Comparison of ENCODE assay signal across 30 mouse cellular contexts in the genomic region with DNA sequence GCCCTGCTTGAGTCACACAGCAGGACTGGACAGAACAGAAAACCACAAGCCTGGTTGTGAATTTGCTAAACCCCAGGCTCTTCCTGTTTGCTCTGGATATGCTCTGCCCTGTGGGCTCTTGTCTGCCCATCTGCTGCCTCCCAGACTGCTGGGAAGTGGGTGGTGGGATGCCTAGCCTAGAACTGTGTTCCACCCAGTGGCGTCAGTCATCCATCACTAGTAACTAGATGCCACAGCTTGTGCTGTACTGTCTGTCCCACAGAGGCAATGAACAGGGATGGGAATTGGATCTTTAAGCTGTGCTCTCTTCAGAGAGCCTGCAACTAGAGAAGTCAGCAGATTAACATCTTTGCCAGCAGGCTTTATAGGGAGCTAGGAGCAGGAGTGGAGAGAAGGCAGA. TPM values are rescaled to one million over a fixed set of nuclear protein-coding genes. Genes with fewer than 3 reads are reported as not detected.
"Had no signal": no experiment of that assay in that cellular context is flagged by ENCODE, and none has a peak within 500 bp of the region (broad histone marks: within the 10 kb centered on the region; RNA-seq: fewer than 3 reads in every experiment).

No protein-coding gene starts in this region.

- H3K27ac ChIP-seq: embryonic facial prominence, embryonic 10.5 days; embryonic facial prominence, embryonic 12.5 days; embryonic facial prominence, embryonic 13.5 days; embryonic facial prominence, embryonic 15.5 days; forebrain, embryonic 10.5 days; forebrain, embryonic 12.5 days; forebrain, embryonic 13.5 days; forebrain, embryonic 15.5 days; gastrocnemius, adult 2 months had no signal

- H3K4me3 ChIP-seq: embryonic facial prominence, embryonic 10.5 days; embryonic facial prominence, embryonic 12.5 days; embryonic facial prominence, embryonic 13.5 days; embryonic facial prominence, embryonic 15.5 days; erythroblast, embryonic 14.5 days; forebrain, embryonic 10.5 days; forebrain, embryonic 12.5 days; forebrain, embryonic 13.5 days; forebrain, embryonic 15.5 days; gastrocnemius, adult 2 months had no signal

- H3K4me1 ChIP-seq: embryonic facial prominence, embryonic 12.5 days; embryonic facial prominence, embryonic 13.5 days; embryonic facial prominence, embryonic 15.5 days; forebrain, embryonic 12.5 days; forebrain, embryonic 15.5 days had no signal

- H3K27me3 ChIP-seq: embryonic facial prominence, embryonic 12.5 days; embryonic facial prominence, embryonic 15.5 days; forebrain, embryonic 12.5 days; forebrain, embryonic 13.5 days; forebrain, embryonic 15.5 days had no signal

- DNase-seq: cerebellum, adult 2 months; cerebellum, adult 8-10 months; cerebellum, adult 9-10 months; cerebellum, adult 9-11 months; cerebellum, postnatal 10 days; cerebellum, postnatal 14 days; cerebellum, postnatal 25 days; cerebellum, postnatal 36 days; embryo, embryonic 11 days; forebrain, postnatal 0 days; gastrocnemius, adult 2 months; gastrocnemius, postnatal 10 days; gastrocnemius, postnatal 14 days; gastrocnemius, postnatal 25 days; gastrocnemius, postnatal 36 days; heart, adult 11 months; heart, adult 18-20 months had no signal

- H3K36me3 ChIP-seq: embryonic facial prominence, embryonic 10.5 days; embryonic facial prominence, embryonic 12.5 days; embryonic facial prominence, embryonic 13.5 days; embryonic facial prominence, embryonic 15.5 days; forebrain, embryonic 10.5 days; forebrain, embryonic 12.5 days; forebrain, embryonic 15.5 days had no signal

RNA-seq across cellular contexts. Expression of gene Tmem132e, which starts 23.8 kb away (rescaled TPM):
- total RNA-seq: common myeloid progenitor, adult 5-6 weeks; gastrocnemius, adult 18-20 months; gastrocnemius, adult 2 months; gastrocnemius, adult 8-10 months; gastrocnemius, postnatal 36 days; granulocyte monocyte progenitor cell, adult 5-6 weeks had no signal
- polyA plus RNA-seq: erythroblast, embryonic 14.5 days had no signal
